Mouse (Mus musculus) forebrain, postnatal 0 days (tissue): ENCODE measurements around the gene Ctnnb1. TPM values are rescaled to one million over a fixed set of nuclear protein-coding genes. Genes with fewer than 3 reads are reported as not detected.

Experiments
- ATAC-seq: fragments of 200-750 bp; cut with Nextera tagmentation; 2 replicates; pipeline ENCODE4 v1.8.0; 2017; ENCODE audit warnings: mild to moderate bottlenecking, moderate library complexity
- DNase-seq: peaks from one replicate; pipeline ENCODE4 v3.0.0-alpha.2; 2015
- H3K27ac ChIP-seq: fragments of 300-500 bp; sonication (generic); 2 replicates; pipeline ENCODE4 v1.5.1; 2014; ENCODE audit warnings: low read depth, mild to moderate bottlenecking, antibody characterized with exemption, low read length, moderate library complexity, mixed read lengths
- H3K27me3 ChIP-seq: fragments of 300-500 bp; sonication (generic); 2 replicates; pipeline ENCODE4 v1.6.1; 2014; ENCODE audit warnings: mild to moderate bottlenecking, low read length, mixed read lengths; ENCODE audit not compliant: insufficient read depth
- H3K36me3 ChIP-seq: fragments of 300-500 bp; sonication (generic); 2 replicates; pipeline ENCODE4 v1.6.1; 2014; ENCODE audit warnings: mild to moderate bottlenecking, moderate library complexity; ENCODE audit not compliant: insufficient read depth
- H3K4me1 ChIP-seq: fragments of 300-500 bp; sonication (generic); 2 replicates; pipeline ENCODE4 v1.6.1; 2014; ENCODE audit warnings: antibody characterized with exemption; ENCODE audit not compliant: insufficient read depth
- H3K4me2 ChIP-seq: fragments of 300-500 bp; sonication (generic); 2 replicates; pipeline ENCODE4 v1.6.1; 2014; ENCODE audit warnings: low read depth, mild to moderate bottlenecking, moderate library complexity
- H3K4me3 ChIP-seq: fragments of 300-500 bp; sonication (generic); 2 replicates; pipeline ENCODE4 v1.5.1; 2014; ENCODE audit warnings: low read depth, low read length, mixed read lengths
- H3K9ac ChIP-seq: fragments of 300-500 bp; sonication (generic); 2 replicates; pipeline ENCODE4 v1.6.1; 2014; ENCODE audit warnings: mild to moderate bottlenecking
- H3K9me3 ChIP-seq: fragments of 300-500 bp; sonication (generic); 2 replicates; pipeline ENCODE4 v1.6.1; 2016; ENCODE audit warnings: low read length
- CTCF ChIP-seq: sonication (generic); IDR thresholded peaks from 2 replicates; pipeline ENCODE4 v1.5.1; 2016; ENCODE audit warnings: antibody characterized with exemption, control low read depth, low read depth
- WGBS: fragments of 180-500 bp; shearing (Covaris S2); extraction: QIAGEN DNeasy Blood & Tissue Kit; methylation state at CpG from one replicate; pipeline ENCODE4 v1.1.7; 2014; 5-methylcytosine and 5-hydroxymethylcytosine counted together
- polyA plus RNA-seq: library from polyadenylated mRNA; unstranded; fragments of >200 nt; fragmentation: Nextera tagmentation; extraction: Ambion mirVana; gene quantifications from 2 replicates; pipeline ENCODE4 v1.2.1, GENCODE M21; 2015
- total RNA-seq: library from RNA; depleted of rRNA; stranded (reverse); fragments of >200 nt; gene quantifications from 2 replicates; pipeline ENCODE4 v1.2.3, GENCODE M21; 2014

Gene Ctnnb1
- total and polyA plus RNA-seq, 2 experiments from 2014 or later = 388 to 1,100 TPM

DNA sequence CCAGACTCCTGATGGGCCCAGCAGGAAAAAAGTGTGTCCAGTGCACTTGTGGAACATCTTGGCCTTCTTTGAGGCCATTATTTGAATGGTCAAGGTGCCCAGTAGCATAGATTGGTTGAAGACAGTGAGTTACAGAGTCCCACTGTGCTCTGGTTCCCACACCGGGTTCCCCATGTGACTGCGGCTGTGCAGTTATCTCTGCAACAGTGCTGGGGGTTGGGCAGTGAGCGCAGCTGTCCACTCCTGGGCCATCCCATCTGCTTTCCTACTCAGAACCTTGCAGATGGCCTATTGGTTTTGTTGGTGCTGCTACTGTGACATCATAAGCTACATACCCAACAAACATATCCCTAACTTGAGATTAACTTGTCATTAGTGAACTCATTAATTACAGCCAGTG is 57.2 kb downstream of the Ctnnb1 start:
- Histone ChIP-seq H3K4me3 (no peak overlapping the region), H3K27ac (no peak overlapping the region), H3K4me2 (no peak overlapping the region), H3K4me1 (peaks cover 20% of the 10 kb centered on the region; the same call in 1 of the 2 replicates), H3K9me3 (no peaks in the 10 kb centered on the region), H3K9ac (no peak overlapping the region), H3K36me3 (no peaks in the 10 kb centered on the region), H3K27me3 (no peaks in the 10 kb centered on the region)
- 98% methylated on average over 3 of the region's 3 CpGs for WGBS
- TF ChIP-seq CTCF = no peak
- DNase-seq (no peak), ATAC-seq (no peak)

DNA sequence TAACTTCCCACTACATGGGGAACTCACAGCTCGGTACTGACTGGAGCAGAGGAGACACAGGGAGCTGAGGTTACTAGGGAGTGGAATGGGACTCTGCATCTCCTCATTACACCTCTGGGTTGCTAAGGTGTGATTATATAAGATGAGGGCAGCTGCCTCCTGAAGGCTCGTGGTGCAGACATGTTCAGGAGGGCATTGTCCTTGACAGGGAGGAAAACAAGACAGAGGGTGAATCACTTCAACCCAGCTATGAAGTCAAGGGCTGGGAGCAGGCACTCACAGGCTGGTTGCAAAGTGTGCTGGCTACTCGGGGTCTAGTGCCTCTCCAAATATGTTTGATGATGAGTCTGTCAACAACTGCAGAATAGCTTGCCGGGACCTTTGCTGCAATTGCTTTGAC is 58.0 kb downstream of the Ctnnb1 start:
- ATAC-seq (no peak), DNase-seq (no peak)
- H3K27me3 ChIP-seq = no peaks in the 10 kb centered on the region
- H3K4me1 ChIP-seq = peaks cover 20% of the 10 kb centered on the region; the same call in 1 of the 2 replicates
- no peak overlapping the region for H3K9ac ChIP-seq
- H3K27ac ChIP-seq = no peak overlapping the region
- TF ChIP-seq CTCF = no peak
- H3K4me3 ChIP-seq = no peak overlapping the region
- H3K36me3 ChIP-seq = no peaks in the 10 kb centered on the region
- 79% methylated on average over 4 of the region's 4 CpGs for WGBS
- no peak overlapping the region for H3K4me2 ChIP-seq
- no peaks in the 10 kb centered on the region for H3K9me3 ChIP-seq

- no peak overlapping the region for H3K4me3 ChIP-seq
- no peaks in the 10 kb centered on the region for H3K9me3 ChIP-seq
- peak; percentile 73 for ATAC-seq
- no peak overlapping the region for H3K9ac ChIP-seq
- H3K4me1 ChIP-seq = peaks cover 20% of the 10 kb centered on the region; the same call in 1 of the 2 replicates
- 0 out of 2 replicates have a peak overlapping the region, but pooled peaks have one; percentile 46 for H3K27ac ChIP-seq
- H3K27me3 ChIP-seq = no peaks in the 10 kb centered on the region
- DNase-seq = no peak
- no peak for TF ChIP-seq CTCF
- WGBS = 40% methylated on average over 9 of the region's 9 CpGs
- H3K36me3 ChIP-seq = no peaks in the 10 kb centered on the region
- no peak overlapping the region for H3K4me2 ChIP-seq
These were observed 59.1 kb downstream of the Ctnnb1 start for GRCm38 (mm10) chr9:120988088-120988487.

DNA sequence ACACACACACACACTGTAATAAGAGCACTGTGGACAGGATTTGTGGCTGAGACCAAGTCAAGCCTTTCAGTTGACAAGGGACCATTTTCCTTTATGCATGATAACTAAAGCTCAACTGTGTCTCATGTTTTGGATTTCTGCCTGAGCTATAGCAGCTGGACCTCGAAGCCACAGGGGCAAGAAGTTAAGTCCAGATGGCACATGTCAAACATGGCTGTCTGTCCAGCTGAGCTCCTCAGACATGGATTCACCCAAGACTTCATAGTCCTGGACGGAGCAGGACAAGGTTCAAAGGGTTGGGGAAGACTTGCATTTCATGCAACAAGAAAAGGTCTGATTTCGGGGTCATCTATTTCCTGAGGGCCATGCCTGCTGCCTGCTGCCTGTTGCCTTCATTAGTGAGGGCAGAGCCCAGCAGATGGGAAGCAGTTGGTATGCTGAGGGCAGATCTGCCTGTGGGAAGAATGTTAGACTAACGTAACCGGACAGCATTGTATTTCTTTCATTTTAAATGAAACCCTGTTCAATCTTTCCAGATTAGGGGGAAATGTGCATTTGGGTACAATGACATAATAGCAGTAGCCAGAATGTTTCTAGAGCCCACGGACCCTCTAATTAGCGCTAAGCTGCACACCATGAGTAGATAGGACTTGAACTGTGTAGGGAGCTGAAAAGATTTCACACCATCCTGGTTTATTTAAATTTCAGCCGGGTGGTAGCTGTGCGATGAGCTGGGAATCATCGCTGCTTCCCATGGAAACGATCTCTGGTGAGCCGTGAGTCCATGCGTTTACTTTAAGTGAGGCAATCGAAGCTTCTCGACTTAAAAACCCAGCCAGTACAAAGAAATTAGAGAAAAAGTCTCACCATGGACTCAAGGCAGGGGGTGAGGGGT is 61.0 kb downstream of the Ctnnb1 start:
- H3K9ac ChIP-seq = no peak overlapping the region
- peaks cover 20% of the 10 kb centered on the region; the same call in 1 of the 2 replicates for H3K4me1 ChIP-seq
- 21% methylated on average over 15 of the region's 15 CpGs for WGBS
- H3K27ac ChIP-seq = no peak overlapping the region
- ATAC-seq (peak; percentile 54; the same call in 1 of the 2 replicates), DNase-seq (peak; percentile 57)
- no peak overlapping the region for H3K4me3 ChIP-seq
- H3K9me3 ChIP-seq = no peaks in the 10 kb centered on the region
- no peak overlapping the region for H3K4me2 ChIP-seq
- H3K27me3 ChIP-seq = no peaks in the 10 kb centered on the region
- H3K36me3 ChIP-seq = no peaks in the 10 kb centered on the region
- TF ChIP-seq CTCF = no peak

DNA sequence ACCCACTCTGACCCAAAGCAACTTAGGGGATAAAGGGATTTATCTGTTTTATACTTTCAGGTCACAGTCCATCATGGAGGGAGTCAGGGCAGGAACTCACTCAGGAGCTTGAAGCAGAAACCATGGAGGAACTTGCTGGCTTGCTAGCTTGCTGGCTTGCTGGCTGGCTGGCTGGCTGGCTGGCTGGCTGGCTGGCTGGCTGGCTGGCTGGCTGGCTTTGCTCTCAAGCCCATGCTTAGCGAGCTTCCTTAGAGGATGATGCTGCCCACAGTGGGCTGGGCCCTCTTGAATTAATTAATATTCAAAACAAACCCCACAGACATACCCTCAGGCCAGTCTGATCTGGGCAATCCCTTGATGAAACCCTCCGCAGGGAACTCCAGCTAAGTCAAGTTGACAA is 62.8 kb downstream of the Ctnnb1 start:
- ATAC-seq (no peak), DNase-seq (no peak)
- Histone ChIP-seq H3K36me3 (no peaks in the 10 kb centered on the region), H3K9me3 (no peaks in the 10 kb centered on the region), H3K27me3 (no peaks in the 10 kb centered on the region), H3K4me2 (no peak overlapping the region), H3K27ac (no peak overlapping the region), H3K4me3 (no peak overlapping the region), H3K4me1 (peaks cover 20% of the 10 kb centered on the region; the same call in 1 of the 2 replicates), H3K9ac (no peak overlapping the region)
- no peak for TF ChIP-seq CTCF
- WGBS = 74% methylated on average over 2 of the region's 2 CpGs

- H3K4me2 ChIP-seq = no peak overlapping the region
- DNase-seq (no peak), ATAC-seq (no peak)
- no peaks in the 10 kb centered on the region for H3K36me3 ChIP-seq
- TF ChIP-seq CTCF = no peak
- H3K4me1 ChIP-seq = peaks cover 15% of the 10 kb centered on the region; the same call in 1 of the 2 replicates
- H3K9ac ChIP-seq = no peak overlapping the region
- H3K27ac ChIP-seq = no peak overlapping the region
- no peaks in the 10 kb centered on the region for H3K9me3 ChIP-seq
- WGBS = 54% methylated on average over 10 of the region's 10 CpGs
- no peak overlapping the region for H3K4me3 ChIP-seq
- no peaks in the 10 kb centered on the region for H3K27me3 ChIP-seq
These were observed 64.0 kb downstream of the Ctnnb1 start for GRCm38 (mm10) chr9:120993004-120993403.
